Mouse (Mus musculus) forebrain, embryonic 11.5 days (tissue): Measurements from ENCODE around the gene Hspe1. TPM values are rescaled to one million over a fixed set of nuclear protein-coding genes. Genes with fewer than 3 reads are reported as not detected.

ENCODE experiments used
- ATAC-seq: fragments of 200-750 bp; cut with Nextera tagmentation; replicated peaks from 2 replicates; pipeline ENCODE4 v1.8.0; 2017; ENCODE audit warnings: moderate TSS enrichment; ENCODE audit not compliant: low FRiP score
- DNase-seq: peaks from one replicate; pipeline ENCODE4 v3.0.0-alpha.2; 2017; ENCODE audit warnings: low spot score
- H3K27ac ChIP-seq: fragments of 300-500 bp; sonication (generic); 2 replicates; pipeline ENCODE4 v1.5.1; 2014; ENCODE audit warnings: low read depth, low read length
- H3K27me3 ChIP-seq: fragments of 300-500 bp; sonication (generic); 2 replicates; pipeline ENCODE4 v1.6.1; 2014; ENCODE audit warnings: mild to moderate bottlenecking, low read length, mixed read lengths; ENCODE audit not compliant: control insufficient read depth, insufficient read depth
- H3K36me3 ChIP-seq: fragments of 300-500 bp; sonication (generic); 2 replicates; pipeline ENCODE4 v1.6.1; 2014; ENCODE audit warnings: mild to moderate bottlenecking, low read length, moderate library complexity, mixed read lengths; ENCODE audit not compliant: control insufficient read depth, insufficient read depth
- H3K4me1 ChIP-seq: fragments of 300-500 bp; sonication (generic); replicated peaks from 2 replicates; pipeline ENCODE4 v1.6.1; 2014; ENCODE audit warnings: low read length, mixed read lengths; ENCODE audit not compliant: control insufficient read depth, insufficient read depth
- H3K4me2 ChIP-seq: fragments of 300-500 bp; sonication (generic); 2 replicates; pipeline ENCODE4 v1.6.1; 2014; ENCODE audit warnings: low read depth, mild to moderate bottlenecking, low read length, moderate library complexity, mixed read lengths; ENCODE audit not compliant: severe bottlenecking
- H3K4me3 ChIP-seq: fragments of 300-500 bp; sonication (generic); 2 replicates; pipeline ENCODE4 v1.5.1; 2014; ENCODE audit warnings: low read depth, low read length
- H3K9ac ChIP-seq: fragments of 300-500 bp; sonication (generic); 2 replicates; pipeline ENCODE4 v1.6.1; 2014; ENCODE audit warnings: low read length
- H3K9me3 ChIP-seq: fragments of 300-500 bp; sonication (generic); 2 replicates; pipeline ENCODE4 v1.6.1; 2016; ENCODE audit warnings: low read length, mixed read lengths; ENCODE audit not compliant: control insufficient read depth
- WGBS: fragments of 180-500 bp; shearing (Covaris S2); extraction: QIAGEN DNeasy Blood & Tissue Kit; methylation state at CpG from one replicate; pipeline ENCODE4 v1.1.7; 2014; 5-methylcytosine and 5-hydroxymethylcytosine counted together
- polyA plus RNA-seq: library from polyadenylated mRNA; unstranded; fragments of >200 nt; fragmentation: Nextera tagmentation; extraction: Ambion mirVana; gene quantifications from 2 replicates; pipeline ENCODE4 v1.2.1, GENCODE M21; 2014

Gene Hspe1
- polyA plus RNA-seq, 1 experiment from 2014 or later, result 507 TPM

DNA sequence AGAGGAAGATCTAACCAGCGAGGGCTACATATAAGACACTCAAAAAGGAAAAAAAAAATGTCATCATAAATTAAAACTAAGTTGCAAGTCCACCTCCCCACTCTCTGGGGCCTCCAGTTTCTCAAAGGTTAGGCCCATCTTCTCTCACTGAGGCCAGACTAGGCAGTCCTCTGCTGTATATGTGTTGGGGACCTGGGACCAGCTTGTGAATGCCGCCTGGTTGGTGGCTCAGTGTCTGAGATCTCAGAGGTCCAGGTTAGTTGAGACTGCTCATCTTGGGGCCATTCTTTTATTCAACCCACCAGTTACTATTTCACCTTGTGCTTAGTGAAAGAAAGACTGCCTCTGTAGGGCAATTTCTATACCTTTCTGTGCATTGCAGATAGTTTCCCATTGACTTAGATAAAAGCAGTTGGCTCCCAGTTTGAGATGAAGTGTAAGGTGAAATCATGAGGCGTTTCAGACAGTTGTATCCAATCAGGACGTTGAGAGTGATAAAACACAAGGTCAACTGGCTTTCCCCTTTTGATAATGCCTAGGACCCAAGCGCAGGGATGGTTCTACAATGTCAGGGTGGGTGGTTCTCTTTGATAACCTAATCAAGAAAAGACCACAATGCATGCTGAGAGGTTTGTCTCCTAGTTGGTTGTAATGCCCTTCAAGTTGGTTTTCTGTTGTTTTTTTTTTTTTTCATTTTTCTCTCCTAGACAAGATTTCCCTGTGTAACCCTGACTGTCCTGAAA lies 12.1 kb upstream of the Hspe1 start:
- no peak overlapping the region for H3K4me3 ChIP-seq
- WGBS, result 65% methylated on average over 5 of the region's 5 CpGs
- no peaks in the 10 kb centered on the region for H3K27me3 ChIP-seq
- H3K36me3 ChIP-seq, result peaks cover 8% of the 10 kb centered on the region; the same call in 1 of the 2 replicates
- H3K9me3 ChIP-seq, result no peaks in the 10 kb centered on the region
- DNase-seq (no peak), ATAC-seq (no peak)
- no peak overlapping the region for H3K4me2 ChIP-seq
- H3K9ac ChIP-seq, result no peak overlapping the region
- no peak overlapping the region for H3K27ac ChIP-seq
- no peaks in the 10 kb centered on the region for H3K4me1 ChIP-seq

- Histone ChIP-seq H3K9ac (no peak overlapping the region), H3K36me3 (peaks cover 11% of the 10 kb centered on the region; the same call in 1 of the 2 replicates), H3K27me3 (no peaks in the 10 kb centered on the region), H3K4me2 (no peak overlapping the region), H3K4me1 (no peaks in the 10 kb centered on the region), H3K9me3 (no peaks in the 10 kb centered on the region), H3K4me3 (no peak overlapping the region), H3K27ac (no peak overlapping the region)
- DNase-seq (no peak), ATAC-seq (peak; percentile 46; the same call in 1 of the 2 replicates)
Measured at GRCm38 (mm10) chr1:55076395-55076743, 11.6 kb upstream of the Hspe1 start.

GRCm38 (mm10) chr1:55076849-55077516 lies 10.9 kb upstream of the Hspe1 start:
- no peaks in the 10 kb centered on the region for H3K27me3 ChIP-seq
- DNase-seq, result no peak
- H3K27ac ChIP-seq, result no peak overlapping the region
- H3K36me3 ChIP-seq, result peaks cover 14% of the 10 kb centered on the region; the same call in 1 of the 2 replicates
- no peak for ATAC-seq
- H3K9ac ChIP-seq, result no peak overlapping the region
- WGBS, result 81% methylated on average over 2 of the region's 2 CpGs
- no peak overlapping the region for H3K4me2 ChIP-seq
- H3K4me3 ChIP-seq, result no peak overlapping the region
- H3K9me3 ChIP-seq, result no peaks in the 10 kb centered on the region
- no peaks in the 10 kb centered on the region for H3K4me1 ChIP-seq

- 93% methylated on average over 4 of the region's 4 CpGs for WGBS
- H3K4me3 ChIP-seq, result no peak overlapping the region
- no peak overlapping the region for H3K4me2 ChIP-seq
- no peak overlapping the region for H3K27ac ChIP-seq
- no peaks in the 10 kb centered on the region for H3K27me3 ChIP-seq
- no peaks in the 10 kb centered on the region; the same call in 1 of the 2 replicates for H3K4me1 ChIP-seq
- H3K36me3 ChIP-seq, result peaks cover 30% of the 10 kb centered on the region
- H3K9ac ChIP-seq, result no peak overlapping the region
- H3K9me3 ChIP-seq, result no peaks in the 10 kb centered on the region; the same call in 1 of the 2 replicates
- no peak for DNase-seq
- no peak for ATAC-seq
Measured at GRCm38 (mm10) chr1:55079677-55080076, 8.3 kb upstream of the Hspe1 start.

DNA sequence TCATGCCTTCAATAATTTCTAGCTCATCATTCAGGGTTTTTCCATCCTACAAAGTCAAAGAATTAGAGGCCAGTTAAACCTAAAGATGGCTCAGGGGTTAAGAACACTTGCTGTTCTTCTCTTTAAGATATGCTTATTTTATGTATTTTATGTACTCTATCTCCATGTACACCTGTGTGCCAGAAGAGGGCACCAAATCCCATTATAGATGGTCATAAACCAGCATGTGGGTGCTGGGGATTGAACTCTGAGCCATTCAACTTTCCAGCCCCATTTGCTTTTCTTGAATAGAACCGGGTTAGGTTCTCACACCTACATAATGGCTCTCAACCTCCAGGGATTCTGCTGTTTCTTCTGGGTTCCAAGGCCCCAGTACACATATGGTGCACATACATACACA lies 5.8 kb upstream of the Hspe1 start:
- ATAC-seq (no peak), DNase-seq (no peak)
- H3K4me2 ChIP-seq, result no peak overlapping the region
- H3K4me1 ChIP-seq, result peaks cover 6% of the 10 kb centered on the region
- H3K4me3 ChIP-seq, result no peak overlapping the region
- no peaks in the 10 kb centered on the region; the same call in 1 of the 2 replicates for H3K9me3 ChIP-seq
- no peaks in the 10 kb centered on the region for H3K27me3 ChIP-seq
- WGBS, result 77% methylated on average over 1 of the region's 1 CpGs
- H3K36me3 ChIP-seq, result peaks cover 30% of the 10 kb centered on the region
- H3K9ac ChIP-seq, result no peak overlapping the region
- no peak overlapping the region for H3K27ac ChIP-seq

DNA sequence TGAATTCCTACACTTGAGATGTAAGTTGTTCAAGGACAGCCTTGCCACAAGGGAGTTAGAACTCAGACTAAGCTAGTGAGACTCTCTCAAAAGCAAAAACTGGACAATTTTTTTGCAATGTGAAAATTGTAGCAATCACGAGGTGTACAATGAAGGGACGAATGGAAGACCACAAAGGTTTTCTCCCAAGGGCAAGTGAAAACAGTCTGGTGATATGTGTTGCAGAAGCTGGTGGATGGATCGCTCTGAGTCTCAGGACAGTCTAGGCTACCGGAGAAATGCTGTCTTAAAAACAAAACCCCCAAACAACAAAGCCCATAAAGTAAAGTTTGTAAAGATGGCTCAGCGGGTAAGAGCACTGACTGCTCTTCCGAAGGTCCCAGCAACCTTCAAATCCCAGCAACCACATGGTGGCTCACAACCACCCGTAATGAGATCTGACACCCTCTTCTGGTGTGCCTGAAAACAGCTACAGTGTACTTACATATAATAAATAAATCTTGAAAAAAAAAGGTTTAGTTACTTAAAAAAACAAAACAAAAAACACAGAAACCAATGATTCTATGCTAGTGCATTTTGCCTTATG lies 2.1 kb upstream of the Hspe1 start:
- no peak for DNase-seq
- Histone ChIP-seq H3K9ac (0 out of 2 replicates have a peak overlapping the region, but pooled peaks have one; percentile 10), H3K36me3 (peaks cover 22% of the 10 kb centered on the region), H3K4me1 (peaks cover 6% of the 10 kb centered on the region), H3K4me2 (peak overlapping the region; percentile 85), H3K27ac (no peak overlapping the region), H3K9me3 (no peaks in the 10 kb centered on the region; the same call in 1 of the 2 replicates), H3K27me3 (no peaks in the 10 kb centered on the region), H3K4me3 (peak overlapping the region; percentile 91)
- 56% methylated on average over 7 of the region's 7 CpGs for WGBS
- no peak for ATAC-seq

DNA sequence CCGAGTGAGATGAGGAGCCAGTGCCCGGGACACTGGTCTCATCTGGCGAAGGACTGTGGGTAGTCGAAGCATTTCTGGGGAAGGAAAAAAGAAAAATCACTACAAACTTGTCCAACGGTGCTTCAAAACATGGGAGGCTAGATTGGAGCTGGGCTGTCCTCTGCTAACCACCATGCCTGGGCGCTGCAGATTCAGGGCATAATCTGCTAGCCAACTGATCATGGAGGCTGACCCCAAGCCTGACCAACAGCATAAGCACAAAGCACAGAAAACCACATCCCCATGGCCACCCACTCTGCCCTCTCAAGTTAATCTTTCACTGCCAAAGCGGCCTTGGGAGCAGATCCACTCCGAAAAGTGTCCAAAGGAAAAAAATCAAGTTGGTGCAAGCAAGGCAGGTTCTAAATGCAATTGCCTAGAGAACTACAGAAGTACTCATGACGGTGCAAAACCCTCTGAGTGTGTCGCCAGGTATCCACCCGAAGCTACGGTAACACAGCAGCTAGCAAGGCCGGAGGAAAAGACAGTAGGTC lies 998 bp upstream of the Hspe1 start:
- H3K9ac ChIP-seq, result peak overlapping the region; percentile 95
- H3K9me3 ChIP-seq, result no peaks in the 10 kb centered on the region; the same call in 1 of the 2 replicates
- ATAC-seq, result no peak
- under 1% methylated on average over 13 of the region's 13 CpGs for WGBS
- H3K27me3 ChIP-seq, result no peaks in the 10 kb centered on the region
- H3K4me2 ChIP-seq, result peak overlapping the region; percentile 85
- peaks cover 20% of the 10 kb centered on the region for H3K36me3 ChIP-seq
- DNase-seq, result peak; percentile 53
- peaks cover 6% of the 10 kb centered on the region for H3K4me1 ChIP-seq
- peak overlapping the region; percentile 91 for H3K4me3 ChIP-seq
- peak overlapping the region; percentile 94; the same call in 1 of the 2 replicates for H3K27ac ChIP-seq

DNA sequence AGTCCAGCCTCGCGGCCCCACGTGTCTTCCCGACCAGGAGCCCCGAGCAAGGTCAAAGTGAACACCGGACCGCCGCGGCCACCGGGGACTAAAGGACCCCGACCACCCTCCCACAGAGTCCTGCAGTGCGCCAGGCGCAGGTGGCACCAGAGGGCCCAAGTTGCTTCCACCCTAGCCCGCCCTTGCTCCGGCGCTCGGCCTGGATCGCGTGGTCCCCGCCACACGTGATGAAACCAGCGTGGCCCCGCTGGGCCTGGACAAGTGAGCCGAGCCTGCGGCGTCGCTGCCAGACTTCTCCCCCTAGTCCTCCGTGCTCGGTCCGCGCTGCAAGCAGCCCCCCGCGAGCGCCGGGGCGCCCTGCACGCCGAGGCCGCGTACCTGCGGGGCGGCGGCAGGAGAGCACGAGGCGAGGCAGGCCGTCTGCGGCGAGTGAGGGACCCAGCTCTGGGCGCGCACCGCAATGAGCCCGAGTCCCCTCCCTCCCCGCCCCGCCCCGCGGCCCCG lies 479 bp upstream of the Hspe1 start:
- peaks cover 6% of the 10 kb centered on the region for H3K4me1 ChIP-seq
- DNase-seq, result no peak
- H3K27ac ChIP-seq, result peak overlapping the region; percentile 94
- peak overlapping the region; percentile 95 for H3K9ac ChIP-seq
- under 1% methylated on average over 42 of the region's 57 CpGs for WGBS
- H3K4me2 ChIP-seq, result peak overlapping the region; percentile 85
- peak overlapping the region; percentile 91 for H3K4me3 ChIP-seq
- H3K27me3 ChIP-seq, result no peaks in the 10 kb centered on the region
- H3K9me3 ChIP-seq, result no peaks in the 10 kb centered on the region; the same call in 1 of the 2 replicates
- peaks cover 16% of the 10 kb centered on the region for H3K36me3 ChIP-seq
- peak; percentile 67 for ATAC-seq
